Mouse (Mus musculus) left cerebral cortex, adult 6 months (tissue): ENCODE measurements around the gene Cdkl5. TPM values are rescaled to one million over a fixed set of nuclear protein-coding genes. Genes with fewer than 3 reads are reported as not detected.

Source experiments
- long read RNA-seq, 2 experiments: library from polyadenylated mRNA; unstranded; transcript quantifications; one replicate each; pipeline ENCODE4 v2.0.0; 2019 to 2020
- polyA plus RNA-seq: library from polyadenylated mRNA; unstranded; fragments of <200 nt; fragmentation: Nextera tagmentation; gene quantifications from 2 replicates; pipeline ENCODE4 v1.2.3, GENCODE M21; 2021

The Cdkl5 gene
- polyA plus RNA-seq: 15.2 and 18.7 TPM in 2 replicates
- long read RNA-seq, experiment 1, partial matches to known transcripts: 10 of 68 reads
- long read RNA-seq, experiment 1, other reads (novel, unspliced or antisense): 58 of 68 reads
- long read RNA-seq, experiment 2, partial matches to known transcripts: 9 of 39 reads
- long read RNA-seq, experiment 2, other reads (novel, unspliced or antisense): 30 of 39 reads

DNA sequence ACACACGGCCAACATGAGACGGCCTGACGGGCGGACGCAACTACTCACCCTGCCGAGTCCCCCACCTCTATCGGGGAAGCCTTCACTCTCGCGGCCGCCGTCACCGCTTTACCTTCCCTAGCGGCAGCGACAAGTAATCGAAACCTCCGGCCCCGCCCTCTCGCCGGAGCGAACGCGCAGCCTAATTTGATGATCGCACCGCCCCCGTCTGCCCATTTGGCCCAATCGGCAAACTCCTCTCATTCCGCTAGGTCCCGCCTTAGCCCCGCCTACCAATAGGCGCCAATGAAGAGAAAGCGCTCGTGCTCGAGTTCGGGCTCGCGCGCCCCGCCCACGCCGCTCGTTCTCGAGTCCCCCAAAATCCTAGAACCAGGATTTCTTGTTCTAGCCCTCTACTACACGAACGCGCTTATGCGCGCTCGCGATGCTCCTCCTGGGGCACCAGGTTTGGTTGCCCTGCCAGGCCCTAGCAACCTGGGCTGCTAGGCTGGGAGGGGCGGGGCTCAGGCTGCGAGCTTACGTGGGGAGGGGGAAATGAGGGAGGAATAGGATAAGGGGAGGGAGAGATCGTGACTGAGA is at the start of gene Cdkl5:
TSS of gene Cdkl5 (minus strand) at position 162 of the 579 bp plus-strand sequence.

DNA sequence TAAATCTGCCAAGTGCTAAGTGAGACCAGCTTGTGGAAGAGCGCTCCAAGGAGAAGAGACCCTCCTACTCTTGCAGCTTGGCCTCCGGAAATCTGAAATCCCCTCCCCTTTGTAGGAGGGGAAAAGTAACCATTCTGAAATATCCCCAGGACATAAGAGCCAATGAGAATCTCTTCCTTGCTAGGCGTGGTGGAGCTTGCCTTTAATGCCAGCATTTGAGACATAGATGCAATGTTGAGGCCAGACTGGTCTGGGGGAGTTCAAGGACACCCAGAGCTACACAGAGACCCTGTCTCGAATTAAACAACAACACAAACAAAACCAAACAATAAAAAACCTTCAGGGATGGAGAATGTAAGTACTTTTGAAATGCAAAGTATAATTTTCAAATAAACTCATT is 87.6 kb downstream of the Cdkl5 start, which contains the start of gene Gja6:
TSS of gene Gja6 (minus strand) at position 101 of the 400 bp plus-strand sequence.

DNA sequence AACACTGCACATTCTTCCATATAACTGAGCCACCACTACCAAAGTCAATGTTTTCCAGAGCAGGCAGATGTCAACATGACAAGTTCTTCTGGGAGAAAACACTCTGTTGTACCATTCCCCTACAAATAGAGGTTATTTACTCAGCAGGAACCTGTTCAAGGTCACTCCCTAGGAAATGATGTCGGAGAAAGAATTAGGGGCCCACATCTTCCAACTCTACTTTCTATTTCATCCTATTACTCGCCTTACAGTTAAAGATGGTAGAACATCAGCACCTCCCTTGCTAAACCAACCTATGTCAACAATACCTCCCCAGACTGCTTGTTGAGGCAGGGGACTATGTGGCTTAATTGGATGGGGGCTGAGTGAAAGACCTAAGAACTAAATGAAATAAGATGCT is 226.8 kb downstream of the Cdkl5 start, which contains the start of gene Rs1:
TSS of gene Rs1 (plus strand) at position 301 of the 400 bp plus-strand sequence.

DNA sequence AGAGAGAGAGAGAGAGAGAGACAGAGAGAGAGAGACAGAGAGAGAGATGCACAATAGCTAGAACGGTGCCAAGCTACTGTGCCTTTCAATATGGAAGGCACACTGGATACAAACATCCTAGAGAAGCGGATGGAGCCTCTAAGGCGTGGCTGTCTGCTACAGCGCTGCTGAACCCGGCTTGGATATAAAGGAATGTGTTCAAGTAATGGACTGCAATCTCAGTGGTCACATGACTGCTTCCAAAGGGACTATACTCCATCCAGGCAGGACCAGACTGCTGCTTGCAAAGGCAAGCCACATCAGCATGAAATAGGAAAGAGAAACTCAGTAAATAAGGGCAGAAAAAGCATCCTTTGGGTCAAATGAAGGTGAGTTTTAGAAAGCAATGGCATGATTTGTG is 258.9 kb downstream of the Cdkl5 start, which contains the start of gene Ppef1:
TSS of gene Ppef1 (minus strand) at position 116 of the 400 bp plus-strand sequence.

Other genes starting within 250 kb of the Cdkl5 start
- 0.05 TPM in 1 of 2 replicates, not detected in the other for gene Rs1, start 226.7 kb downstream of the Cdkl5 start, polyA plus RNA-seq
- 0.29 and 0.38 TPM in 2 replicates for gene Gja6, start 87.7 kb downstream of the Cdkl5 start, polyA plus RNA-seq
- gene Scml2, start 122.5 kb upstream of the Cdkl5 start, polyA plus RNA-seq: 0.07 and 0.16 TPM in 2 replicates